Mouse (Mus musculus) intestine, embryonic 16.5 days (tissue): ENCODE measurements around the gene Olfr361. TPM values are rescaled to one million over a fixed set of nuclear protein-coding genes. Genes with fewer than 3 reads are reported as not detected.
"Not testable (repeated sequence)": the region's sequence is repeated elsewhere in the genome, so short reads cannot be mapped to it uniquely, and the experiment has no call there.

Source experiments
- ATAC-seq: fragments of 200-750 bp; cut with Nextera tagmentation; 2 replicates; pipeline ENCODE4 v1.8.0; 2017; ENCODE audit warnings: moderate TSS enrichment, moderate library complexity
- H3K27ac ChIP-seq: fragments of 300-500 bp; sonication (generic); 2 replicates; pipeline ENCODE4 v1.5.1; 2014; ENCODE audit warnings: mild to moderate bottlenecking, low read length
- H3K27me3 ChIP-seq: fragments of 300-500 bp; sonication (generic); replicated peaks from 2 replicates; pipeline ENCODE4 v1.6.1; 2014; ENCODE audit warnings: low read length, control low read depth, mixed read lengths; ENCODE audit not compliant: control insufficient read depth, insufficient read depth
- H3K36me3 ChIP-seq: fragments of 300-500 bp; sonication (generic); 2 replicates; pipeline ENCODE4 v1.6.1; 2014; ENCODE audit warnings: low read length, control low read depth; ENCODE audit not compliant: control insufficient read depth, insufficient read depth
- H3K4me1 ChIP-seq: fragments of 300-500 bp; sonication (generic); 2 replicates; pipeline ENCODE4 v1.6.1; 2014; ENCODE audit warnings: low read length, control low read depth, mixed read lengths; ENCODE audit not compliant: control insufficient read depth, insufficient read depth
- H3K4me2 ChIP-seq: fragments of 300-500 bp; sonication (generic); 2 replicates; pipeline ENCODE4 v1.6.1; 2014; ENCODE audit warnings: low read depth, low read length, control low read depth
- H3K4me3 ChIP-seq: fragments of 300-500 bp; sonication (generic); 2 replicates; pipeline ENCODE4 v1.5.1; 2014; ENCODE audit warnings: mild to moderate bottlenecking, low read length
- H3K9ac ChIP-seq: fragments of 300-500 bp; sonication (generic); 2 replicates; pipeline ENCODE4 v1.6.1; 2014; ENCODE audit warnings: low read depth, low read length
- H3K9me3 ChIP-seq: fragments of 300-500 bp; sonication (generic); 2 replicates; pipeline ENCODE4 v1.6.1; 2016; ENCODE audit warnings: low read length, control low read depth; ENCODE audit not compliant: control insufficient read depth
- WGBS: fragments of 180-500 bp; shearing (Covaris S2); extraction: QIAGEN DNeasy Blood & Tissue Kit; methylation state at CpG from one replicate; pipeline ENCODE4 v1.1.7; 2014; 5-methylcytosine and 5-hydroxymethylcytosine counted together
- polyA plus RNA-seq: library from polyadenylated mRNA; unstranded; fragments of >200 nt; fragmentation: Nextera tagmentation; extraction: Ambion mirVana; gene quantifications from 2 replicates; pipeline ENCODE4 v1.2.1, GENCODE M21; 2015

Olfr361 gene
- polyA plus RNA-seq = not detected in 2 replicates

DNA sequence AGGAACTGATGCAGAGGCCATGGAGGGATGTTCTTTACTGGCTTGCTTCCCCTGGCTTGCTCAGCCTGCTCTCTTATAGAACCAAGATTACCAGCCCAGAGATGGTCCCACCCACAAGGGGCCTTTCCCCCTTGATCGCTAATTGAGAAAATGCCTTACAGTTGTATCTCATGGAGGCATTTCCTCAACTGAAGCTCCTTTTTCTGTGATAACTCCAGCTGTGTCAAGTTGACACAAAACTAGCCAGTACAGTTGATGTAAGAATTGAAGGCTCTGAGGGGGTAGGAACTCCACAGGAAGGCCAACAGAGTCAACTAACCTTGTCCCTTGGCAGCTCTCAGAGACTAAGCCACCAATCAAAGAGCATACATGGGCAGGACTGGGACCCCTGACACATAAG lies at the start of gene Olfr361:
TSS of gene Olfr361 (minus strand) at position 101 of the 400 bp plus-strand sequence.
- H3K4me1 ChIP-seq, H3K27me3 ChIP-seq, H3K36me3 ChIP-seq, H3K27ac ChIP-seq, ATAC-seq, H3K9ac ChIP-seq, H3K4me3 ChIP-seq, H3K4me2 ChIP-seq, H3K9me3 ChIP-seq: not testable (repeated sequence)
- WGBS = 44% methylated on average over 1 of the region's 1 CpGs

DNA sequence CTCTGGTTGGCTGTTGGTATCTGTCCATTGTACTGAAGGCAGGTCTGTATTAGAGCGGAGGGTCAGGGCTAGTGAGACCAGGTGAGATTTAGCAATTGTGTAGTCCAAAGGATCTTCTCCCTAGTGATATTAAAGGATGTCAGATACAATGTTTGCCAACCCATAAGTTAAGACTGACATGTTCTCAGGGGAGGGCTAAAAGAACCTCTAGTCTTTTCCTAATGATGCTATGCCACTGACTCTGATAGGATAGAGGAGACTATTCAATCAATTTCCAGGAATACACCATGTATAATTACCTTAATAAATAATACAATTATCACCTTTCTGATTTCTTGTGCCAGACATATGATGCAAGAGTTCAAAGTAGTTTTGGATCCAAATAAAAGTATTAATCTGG lies 28.7 kb upstream of the Olfr361 start, which contains the start of gene Olfr362:
TSS of gene Olfr362 (minus strand) at position 101 of the 400 bp plus-strand sequence.
- Histone ChIP-seq H3K36me3 (no peaks in the 10 kb centered on the region), H3K4me3 (no peak within 1 kb of the TSS), H3K27ac (no peak within 1 kb of the TSS), H3K9me3 (no peaks in the 10 kb centered on the region), H3K9ac (no peak within 1 kb of the TSS), H3K4me1 (no peaks in the 10 kb centered on the region), H3K4me2 (no peak within 1 kb of the TSS), H3K27me3 (no peaks in the 10 kb centered on the region)
- ATAC-seq = no peak
- 79% methylated on average over 1 of the region's 1 CpGs for WGBS

GRCm38 (mm10) chr2:37065446-37065845 lies 23.6 kb downstream of the Olfr361 start, which contains the start of gene Olfr360:
TSS of gene Olfr360 (plus strand) at chr2:37065746.
- Histone ChIP-seq H3K36me3 (no peaks in the 10 kb centered on the region), H3K27ac (no peak within 1 kb of the TSS), H3K9ac (no peak within 1 kb of the TSS), H3K4me2 (no peak within 1 kb of the TSS), H3K4me3 (no peak within 1 kb of the TSS), H3K27me3 (no peaks in the 10 kb centered on the region), H3K4me1 (no peaks in the 10 kb centered on the region), H3K9me3 (no peaks in the 10 kb centered on the region)
- no peak for ATAC-seq

Other genes starting within 250 kb of the Olfr361 start
- gene Olfr350, start 243.0 kb downstream of the Olfr361 start, polyA plus RNA-seq = not detected in 2 replicates
- gene Olfr351, start 226.6 kb downstream of the Olfr361 start, polyA plus RNA-seq = not detected in 2 replicates
- not detected in 2 replicates for gene Olfr352, start 220.8 kb downstream of the Olfr361 start, polyA plus RNA-seq
- not detected in 2 replicates for gene Olfr353, start 196.4 kb downstream of the Olfr361 start, polyA plus RNA-seq
- not detected in 2 replicates for gene Olfr354, start 183.6 kb downstream of the Olfr361 start, polyA plus RNA-seq
- not detected in 2 replicates for gene Olfr355, start 160.4 kb downstream of the Olfr361 start, polyA plus RNA-seq
- gene Olfr356, start 152.2 kb downstream of the Olfr361 start, polyA plus RNA-seq = not detected in 2 replicates
- not detected in 2 replicates for gene Olfr357, start 95.5 kb downstream of the Olfr361 start, polyA plus RNA-seq
- gene Olfr358, start 80.0 kb downstream of the Olfr361 start, polyA plus RNA-seq = not detected in 2 replicates
- gene Olfr360, start 23.5 kb downstream of the Olfr361 start, polyA plus RNA-seq = not detected in 2 replicates
- not detected in 2 replicates for gene Olfr362, start 28.6 kb upstream of the Olfr361 start, polyA plus RNA-seq
- not detected in 2 replicates for gene Olfr364-ps1, start 50.0 kb upstream of the Olfr361 start, polyA plus RNA-seq
- gene Olfr365, start 98.9 kb upstream of the Olfr361 start, polyA plus RNA-seq = not detected in 2 replicates
- not detected in 2 replicates for gene Olfr366, start 122.3 kb upstream of the Olfr361 start, polyA plus RNA-seq
- not detected in 2 replicates for gene Olfr368, start 237.2 kb upstream of the Olfr361 start, polyA plus RNA-seq